Mouse (Mus musculus): Measurements from ENCODE around the gene Phrf1. TPM values are rescaled to one million over a fixed set of nuclear protein-coding genes. Genes with fewer than 3 reads are reported as not detected.

Phrf1 gene
- polyA plus RNA-seq, 1 experiment, result 58.7 TPM

DNA sequence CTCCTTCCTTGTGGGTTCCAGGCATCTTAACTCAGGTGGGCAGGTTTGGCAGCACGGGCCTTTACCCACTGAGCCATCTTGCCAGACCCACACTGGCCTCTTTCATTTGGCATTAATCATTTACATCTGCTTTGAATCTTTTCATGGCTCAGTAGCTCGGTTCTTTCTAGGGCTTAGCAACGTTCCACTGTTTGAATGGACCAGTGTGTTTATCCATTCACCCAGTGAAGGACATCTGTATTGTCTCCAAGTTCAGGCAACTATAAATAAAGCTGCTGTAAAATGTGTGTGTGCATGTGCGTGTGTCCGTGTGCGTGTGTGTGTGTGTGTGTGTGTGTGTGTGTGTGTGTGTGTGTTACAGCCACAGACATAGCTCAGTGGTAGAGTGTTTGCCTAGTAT lies 52.9 kb downstream of the Phrf1 start:
- no peak overlapping the region for H3K4me3 ChIP-seq (ENCODE audit: insufficient read depth, low read length)
- TF ChIP-seq POLR2A (IDR thresholded peaks at IDR 0.05; ENCODE audit: low read depth, low read length), result no peak
- TF ChIP-seq CTCF (IDR thresholded peaks at IDR 0.05; ENCODE audit: borderline replicate concordance, insufficient read depth, low read length), result no peak
- H3K27ac ChIP-seq (ENCODE audit: insufficient read depth, low read length), result no peak overlapping the region
- H3K4me1 ChIP-seq (ENCODE audit: control insufficient read depth, insufficient read depth, low read length), result no peaks in the 10 kb centered on the region

DNA sequence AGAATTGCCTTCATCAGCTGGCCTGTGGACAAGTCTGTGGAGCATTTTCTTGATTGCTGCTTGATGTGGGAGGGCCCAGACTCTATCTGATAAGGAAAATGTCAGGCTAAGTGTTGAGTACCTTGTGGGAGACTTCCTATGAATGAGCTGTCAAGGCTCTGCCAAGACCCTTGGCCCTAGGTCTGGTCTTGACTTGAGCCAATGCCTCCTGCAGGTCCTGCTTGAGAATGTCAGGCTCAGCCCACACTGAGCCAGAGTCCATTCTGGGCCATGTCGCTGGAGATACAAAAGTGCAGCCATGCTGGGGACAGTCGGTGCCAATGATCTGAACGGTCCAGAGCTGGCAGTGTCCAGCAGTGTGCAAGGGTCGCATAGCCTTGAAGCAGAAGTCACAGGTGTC lies 54.2 kb downstream of the Phrf1 start:
- no peak for TF ChIP-seq CTCF (IDR thresholded peaks at IDR 0.05; ENCODE audit: borderline replicate concordance, insufficient read depth, low read length)
- no peak for TF ChIP-seq POLR2A (IDR thresholded peaks at IDR 0.05; ENCODE audit: low read depth, low read length)

GRCm38 (mm10) chr7:141288042-141288441 lies 59.5 kb downstream of the Phrf1 start:
- no peak overlapping the region for H3K4me3 ChIP-seq (ENCODE audit: insufficient read depth, low read length)
- TF ChIP-seq CTCF (IDR thresholded peaks at IDR 0.05; ENCODE audit: borderline replicate concordance, insufficient read depth, low read length), result no peak
- no peak for TF ChIP-seq POLR2A (IDR thresholded peaks at IDR 0.05; ENCODE audit: low read depth, low read length)
- H3K27ac ChIP-seq (ENCODE audit: insufficient read depth, low read length), result no peak overlapping the region
- no peaks in the 10 kb centered on the region for H3K4me1 ChIP-seq (ENCODE audit: control insufficient read depth, insufficient read depth, low read length)

More for the DNA sequence above, 54.2 kb downstream of the Phrf1 start:
- no peaks in the 10 kb centered on the region for H3K4me1 ChIP-seq (ENCODE audit: control insufficient read depth, insufficient read depth, low read length)
- no peak overlapping the region for H3K27ac ChIP-seq (ENCODE audit: insufficient read depth, low read length)
- H3K4me3 ChIP-seq (ENCODE audit: insufficient read depth, low read length), result no peak overlapping the region

DNA sequence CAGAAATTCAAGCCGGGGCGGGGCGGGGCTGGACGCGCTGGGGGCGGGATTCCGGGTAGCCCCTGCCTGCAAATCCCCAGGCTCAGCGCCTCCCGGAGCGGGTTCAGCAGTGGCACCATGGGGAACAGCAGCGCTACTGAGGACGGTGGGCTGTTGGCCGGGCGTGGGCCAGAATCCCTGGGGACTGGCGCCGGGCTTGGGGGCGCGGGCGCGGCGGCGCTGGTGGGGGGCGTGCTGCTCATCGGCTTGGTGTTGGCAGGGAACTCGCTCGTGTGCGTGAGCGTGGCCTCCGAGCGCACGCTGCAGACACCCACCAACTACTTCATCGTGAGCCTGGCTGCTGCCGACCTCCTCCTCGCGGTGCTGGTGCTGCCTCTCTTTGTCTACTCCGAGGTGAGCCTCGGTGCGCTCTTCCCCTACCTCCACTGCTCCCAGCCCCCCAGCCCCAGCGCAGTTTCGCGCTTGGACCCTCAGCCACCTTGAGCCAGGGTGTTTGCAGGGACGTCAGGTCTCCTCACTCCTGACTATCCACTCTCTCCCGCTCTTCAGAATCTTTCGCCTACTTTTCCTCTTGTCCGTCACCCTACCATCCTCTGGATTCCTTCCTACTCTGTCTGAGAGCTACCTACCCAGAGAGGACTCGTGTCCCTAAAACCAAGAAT lies 63.5 kb downstream of the Phrf1 start, which contains the start of gene Drd4:
Gene Drd4, plus strand, starts transcription at position 86 of the 662 bp plus-strand sequence.
- H3K4me1 ChIP-seq (ENCODE audit: control insufficient read depth, insufficient read depth, low read length), result peaks cover 2% of the 10 kb centered on the region; the same call in 1 of the 2 replicates
- TF ChIP-seq CTCF (IDR thresholded peaks at IDR 0.05; ENCODE audit: borderline replicate concordance, insufficient read depth, low read length) (no peak), POLR2A (IDR thresholded peaks at IDR 0.05; ENCODE audit: low read depth, low read length) (no peak)
- 0 out of 2 replicates have a peak within 1 kb of the TSS, but pooled peaks have one; percentile 0 for H3K4me3 ChIP-seq (ENCODE audit: insufficient read depth, low read length)
- no peak within 1 kb of the TSS for H3K27ac ChIP-seq (ENCODE audit: insufficient read depth, low read length)

DNA sequence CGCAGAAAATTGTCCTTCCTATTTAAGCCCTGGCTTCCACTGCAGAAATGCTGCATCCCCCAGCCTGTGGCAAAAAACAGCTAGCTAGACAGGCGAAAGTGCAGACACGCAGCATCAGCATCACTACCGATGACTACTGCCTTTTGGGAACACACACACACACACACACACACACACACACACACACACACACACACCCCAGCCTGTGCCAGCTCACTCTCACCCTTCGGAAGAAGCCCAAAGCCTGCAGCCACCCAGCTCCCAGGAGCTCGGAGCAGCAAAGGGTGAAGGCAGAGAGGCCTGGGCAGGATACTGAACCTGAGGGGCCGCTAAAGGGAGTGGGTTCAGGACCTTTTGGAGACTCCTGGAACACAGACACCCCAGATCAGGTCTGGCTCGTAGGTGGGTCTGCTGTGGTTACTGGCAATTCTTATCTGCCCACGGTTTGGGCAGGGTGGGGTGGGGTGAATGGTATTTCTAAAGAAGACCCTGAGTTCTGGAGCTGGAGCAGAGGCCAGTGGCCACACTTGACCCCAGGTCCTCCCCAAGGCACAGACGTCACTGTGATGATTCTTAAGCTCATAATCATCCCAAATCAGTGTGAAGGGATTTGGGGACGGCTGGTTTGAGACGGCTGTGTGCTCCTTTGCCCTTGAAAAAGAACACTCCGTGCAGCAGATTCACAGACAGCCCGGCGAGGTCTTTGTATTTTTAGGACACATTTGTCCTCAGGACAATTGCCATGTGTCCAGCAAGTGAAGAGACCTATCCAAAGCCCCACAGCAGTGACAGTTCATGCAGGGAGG lies 64.2 kb downstream of the Phrf1 start:
- H3K27ac ChIP-seq (ENCODE audit: insufficient read depth, low read length), result no peak overlapping the region
- no peak overlapping the region for H3K4me3 ChIP-seq (ENCODE audit: insufficient read depth, low read length)
- peaks cover 2% of the 10 kb centered on the region; the same call in 1 of the 2 replicates for H3K4me1 ChIP-seq (ENCODE audit: control insufficient read depth, insufficient read depth, low read length)
- TF ChIP-seq POLR2A (IDR thresholded peaks at IDR 0.05; ENCODE audit: low read depth, low read length) (no peak), CTCF (IDR thresholded peaks at IDR 0.05; ENCODE audit: borderline replicate concordance, insufficient read depth, low read length) (no peak)

DNA sequence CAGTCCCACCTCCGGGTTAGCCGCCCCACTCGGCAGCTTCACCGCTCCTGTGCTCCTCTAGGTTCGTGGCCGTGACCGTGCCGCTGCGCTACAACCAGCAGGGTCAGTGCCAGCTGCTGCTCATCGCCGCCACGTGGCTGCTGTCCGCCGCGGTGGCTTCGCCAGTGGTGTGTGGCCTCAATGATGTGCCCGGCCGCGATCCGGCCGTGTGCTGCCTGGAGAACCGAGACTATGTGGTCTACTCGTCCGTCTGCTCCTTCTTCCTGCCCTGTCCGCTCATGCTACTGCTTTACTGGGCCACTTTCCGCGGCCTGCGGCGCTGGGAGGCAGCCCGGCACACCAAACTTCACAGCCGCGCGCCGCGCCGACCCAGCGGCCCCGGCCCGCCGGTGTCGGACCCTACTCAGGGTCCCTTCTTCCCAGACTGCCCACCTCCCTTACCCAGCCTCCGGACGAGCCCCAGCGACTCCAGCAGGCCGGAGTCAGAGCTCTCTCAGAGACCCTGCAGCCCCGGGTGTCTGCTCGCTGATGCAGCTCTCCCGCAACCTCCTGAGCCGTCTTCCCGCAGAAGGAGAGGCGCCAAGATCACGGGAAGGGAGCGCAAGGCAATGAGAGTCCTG lies 65.4 kb downstream of the Phrf1 start:
- peaks cover 2% of the 10 kb centered on the region; the same call in 1 of the 2 replicates for H3K4me1 ChIP-seq (ENCODE audit: control insufficient read depth, insufficient read depth, low read length)
- H3K27ac ChIP-seq (ENCODE audit: insufficient read depth, low read length), result no peak overlapping the region
- H3K4me3 ChIP-seq (ENCODE audit: insufficient read depth, low read length), result no peak overlapping the region
- TF ChIP-seq CTCF (IDR thresholded peaks at IDR 0.05; ENCODE audit: borderline replicate concordance, insufficient read depth, low read length), result no peak
- no peak for TF ChIP-seq POLR2A (IDR thresholded peaks at IDR 0.05; ENCODE audit: low read depth, low read length)

DNA sequence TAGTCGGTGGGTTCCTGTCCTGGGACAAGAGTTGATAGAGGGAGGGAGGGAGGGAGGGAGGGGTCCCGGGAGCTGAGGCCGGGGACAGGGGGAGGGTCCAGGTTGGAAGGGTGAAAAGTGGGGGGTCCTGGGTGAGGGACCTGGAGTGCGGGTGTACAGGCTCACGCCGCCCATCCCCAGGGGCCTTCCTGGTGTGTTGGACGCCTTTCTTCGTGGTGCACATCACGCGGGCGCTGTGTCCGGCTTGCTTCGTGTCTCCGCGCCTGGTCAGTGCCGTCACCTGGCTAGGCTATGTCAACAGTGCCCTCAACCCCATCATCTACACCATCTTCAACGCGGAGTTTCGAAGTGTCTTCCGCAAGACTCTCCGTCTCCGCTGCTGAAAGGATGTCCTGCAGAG lies 65.9 kb downstream of the Phrf1 start:
- Histone ChIP-seq H3K4me1 (ENCODE audit: control insufficient read depth, insufficient read depth, low read length) (peaks cover 2% of the 10 kb centered on the region; the same call in 1 of the 2 replicates), H3K27ac (ENCODE audit: insufficient read depth, low read length) (no peak overlapping the region), H3K4me3 (ENCODE audit: insufficient read depth, low read length) (no peak overlapping the region)
- TF ChIP-seq CTCF (IDR thresholded peaks at IDR 0.05; ENCODE audit: borderline replicate concordance, insufficient read depth, low read length) (no peak), POLR2A (IDR thresholded peaks at IDR 0.05; ENCODE audit: low read depth, low read length) (no peak)

GRCm38 (mm10) chr7:141297926-141298650 lies 69.5 kb downstream of the Phrf1 start:
- Histone ChIP-seq H3K4me3 (ENCODE audit: insufficient read depth, low read length) (no peak overlapping the region), H3K27ac (ENCODE audit: insufficient read depth, low read length) (no peak overlapping the region), H3K4me1 (ENCODE audit: control insufficient read depth, insufficient read depth, low read length) (peaks cover 2% of the 10 kb centered on the region; the same call in 1 of the 2 replicates)
- no peak for TF ChIP-seq CTCF (IDR thresholded peaks at IDR 0.05; ENCODE audit: borderline replicate concordance, insufficient read depth, low read length)
- TF ChIP-seq POLR2A (IDR thresholded peaks at IDR 0.05; ENCODE audit: low read depth, low read length), result no peak

DNA sequence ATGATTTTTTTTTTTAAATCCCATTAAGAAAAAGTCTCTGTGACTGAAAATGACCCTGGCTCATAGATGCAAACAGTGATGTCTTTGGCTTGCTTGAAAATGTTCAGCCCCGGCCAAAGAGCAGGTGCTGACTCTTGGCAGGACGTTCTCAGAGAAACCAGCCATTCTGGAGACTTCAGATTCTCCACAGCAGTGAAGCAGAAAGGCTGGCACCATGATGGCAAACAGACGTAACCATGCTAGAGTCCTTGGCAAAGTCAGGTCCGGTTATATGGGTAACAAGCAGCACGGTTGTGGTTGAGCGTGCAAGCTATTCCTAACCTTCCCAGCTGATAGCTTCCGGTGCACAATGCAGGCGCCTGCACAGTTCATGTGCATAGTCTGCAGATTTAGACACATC lies 70.6 kb downstream of the Phrf1 start:
- Histone ChIP-seq H3K27ac (ENCODE audit: insufficient read depth, low read length) (no peak overlapping the region), H3K4me3 (ENCODE audit: insufficient read depth, low read length) (no peak overlapping the region), H3K4me1 (ENCODE audit: control insufficient read depth, insufficient read depth, low read length) (peaks cover 2% of the 10 kb centered on the region; the same call in 1 of the 2 replicates)
- TF ChIP-seq POLR2A (IDR thresholded peaks at IDR 0.05; ENCODE audit: low read depth, low read length) (no peak), CTCF (IDR thresholded peaks at IDR 0.05; ENCODE audit: borderline replicate concordance, insufficient read depth, low read length) (no peak)
